Mouse (Mus musculus) CH12.LX (cell line): ENCODE measurements around the gene Gpx8.
A peak's percentile ranks its signal among the peaks of the same experiment; 100 is the strongest.

Experiments
- BHLHE40 ChIP-seq: IDR thresholded peaks from 2 replicates; pipeline ENCODE4 v1.6.1; 2011; ENCODE audit warnings: mild to moderate bottlenecking, low read depth, low read length, improper control_type of control experiment
- CTCF ChIP-seq, 2 experiments: IDR thresholded peaks in 1 of 2; conservative IDR thresholded peaks in 1 of 2; 2 replicates each; pipeline ENCODE4 v1.5.1; 2011 to 2012; ENCODE audit warnings: low read depth in 2 of 2, low read length in 2 of 2, improper control_type of control experiment in 1 of 2, inconsistent platforms in 1 of 2, mild to moderate bottlenecking in 1 of 2, moderate library complexity in 1 of 2
- E2F4 ChIP-seq: IDR thresholded peaks from 2 replicates; pipeline ENCODE4 v1.6.1; 2011; ENCODE audit warnings: low read depth, low read length, improper control_type of control experiment; ENCODE audit not compliant: insufficient replicate concordance
- GABPA ChIP-seq: IDR thresholded peaks from 2 replicates; pipeline ENCODE4 v1.6.1; 2012; ENCODE audit warnings: low read depth, low read length, improper control_type of control experiment, inconsistent platforms; ENCODE audit not compliant: insufficient replicate concordance
- MAFK ChIP-seq: IDR thresholded peaks from 2 replicates; pipeline ENCODE4 v1.6.1; 2011; ENCODE audit warnings: low read length, improper control_type of control experiment; ENCODE audit not compliant: insufficient replicate concordance
- MYC ChIP-seq: IDR thresholded peaks from 2 replicates; pipeline ENCODE4 v1.6.1; 2011; ENCODE audit warnings: low read depth, mild to moderate bottlenecking, improper control_type of control experiment, low read length
- NELFE ChIP-seq: IDR thresholded peaks from 2 replicates; pipeline ENCODE4 v1.6.1; 2011; ENCODE audit warnings: low read depth, low read length, improper control_type of control experiment
- POLR2A ChIP-seq: IDR thresholded peaks from 2 replicates; pipeline ENCODE4 v1.6.1; 2011; ENCODE audit warnings: low read depth, mild to moderate bottlenecking, improper control_type of control experiment, low read length
- RCOR1 ChIP-seq: conservative IDR thresholded peaks from 2 replicates; pipeline ENCODE4 v1.6.1; 2012; ENCODE audit warnings: low read depth, mild to moderate bottlenecking, inconsistent platforms, low read length, improper control_type of control experiment
- SMC3 ChIP-seq: IDR thresholded peaks from 2 replicates; pipeline ENCODE4 v1.6.1; 2011; ENCODE audit warnings: low read depth, low read length, improper control_type of control experiment
- USF2 ChIP-seq: conservative IDR thresholded peaks from 2 replicates; pipeline ENCODE4 v1.6.1; 2011; ENCODE audit warnings: low read depth, low read length, improper control_type of control experiment
- ZNF384 ChIP-seq: IDR thresholded peaks from 2 replicates; pipeline ENCODE4 v1.6.1; 2012; ENCODE audit warnings: low read depth, low read length, improper control_type of control experiment, inconsistent platforms

DNA sequence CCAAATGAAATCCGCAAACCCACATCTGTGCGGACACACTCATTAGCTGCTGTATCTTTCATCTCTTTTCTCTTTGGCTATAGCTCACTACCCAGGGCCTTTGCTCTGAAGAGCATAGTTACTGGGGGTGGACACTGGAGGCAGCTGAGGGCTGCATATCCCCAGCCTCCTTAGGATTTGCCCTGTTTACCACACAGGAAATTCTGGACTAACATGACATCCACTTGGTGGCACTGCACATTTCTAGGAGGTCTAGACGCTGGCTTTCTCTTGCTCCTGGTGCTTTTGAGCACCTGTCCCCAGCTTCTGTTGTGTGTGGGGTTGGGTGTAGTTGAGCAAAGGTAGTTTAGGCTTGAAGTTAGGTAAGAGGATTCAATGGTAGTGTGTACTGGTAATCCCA, 1.4 kb upstream of the Gpx8 start:
- TF ChIP-seq USF2 (no peak), NELFE (no peak), ZNF384 (no peak), MYC (no peak), CTCF (conservative IDR thresholded peaks at IDR 0.05 in 1 of 2, IDR thresholded peaks at IDR 0.05 in 1 of 2; ENCODE audit: low read depth in 2 of 2, low read length in 2 of 2) (peak in 1 of 2 experiments; percentile 29; a peak in 2 of 4 replicates), POLR2A (no peak), E2F4 (no peak), MAFK (no peak), RCOR1 (no peak), GABPA (no peak), SMC3 (no peak), BHLHE40 (no peak)
